Mouse (Mus musculus): ENCODE measurements around the gene Ncoa7.

Gene Ncoa7

DNA sequence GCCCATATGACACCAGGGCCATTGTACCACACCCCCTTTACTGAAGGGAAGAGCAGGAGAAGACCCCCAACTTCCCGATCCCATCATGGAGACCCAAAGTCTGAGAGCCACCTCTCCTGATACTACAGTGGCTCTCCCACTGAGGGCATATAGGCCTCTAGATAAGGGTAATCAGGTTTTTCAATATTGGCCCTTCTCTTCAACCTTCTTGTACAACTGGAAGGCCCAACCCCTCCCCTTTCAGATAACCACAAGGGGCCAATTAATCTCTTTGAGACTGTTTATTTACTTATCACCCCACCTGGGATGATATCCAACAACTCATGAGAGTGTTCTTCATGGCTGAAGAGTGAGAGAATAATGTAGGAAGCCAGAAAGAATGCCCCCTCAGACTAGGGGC lies 170.4 kb downstream of the Ncoa7 start:
- CTCF ChIA-PET = no interaction called here

GRCm38 (mm10) chr10:30629977-30630376 lies 173.1 kb downstream of the Ncoa7 start:
- ChIA-PET CTCF (no interaction called here), POLR2A (interaction anchor here in 1 of 4 experiments (1.1 kb wide), 1 partner anchor 12 kb away, joined by 3 read pairs; no protein-coding TSS in a partner anchor)

More for the DNA sequence above, 170.4 kb downstream of the Ncoa7 start:
- POLR2A ChIA-PET = no interaction called here

DNA sequence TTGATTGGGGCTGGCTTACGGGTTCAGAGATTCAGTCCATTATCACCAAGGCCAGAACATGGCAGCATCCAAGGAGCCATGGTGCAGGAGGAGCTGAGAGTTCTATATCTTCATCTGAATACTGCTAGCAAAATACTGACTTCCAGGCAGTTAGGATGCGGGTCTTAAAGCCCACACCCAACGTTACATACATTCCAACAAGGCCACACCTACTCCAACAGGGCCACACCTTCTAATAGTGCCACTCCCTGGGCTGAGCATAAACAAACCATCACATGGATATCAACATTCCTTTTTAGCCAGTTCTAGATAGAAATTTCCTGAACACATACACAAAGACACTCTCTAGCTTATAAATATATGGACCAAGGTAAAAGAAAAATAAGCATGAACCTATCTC lies 173.6 kb downstream of the Ncoa7 start, which contains the start of gene Hint3:
Hint3 (minus strand) TSS at position 120 of the 400 bp plus-strand sequence.
- ChIA-PET POLR2A (interaction anchor here in 2 of 4 experiments (0.7 to 1.1 kb wide), 2 partner anchors 11 to 13 kb away, joined by 3 read pairs; no protein-coding TSS in a partner anchor), CTCF (no interaction called here)

- ChIA-PET CTCF (interaction anchor here in 1 of 4 experiments (0.7 kb wide), 1 partner anchor 351 kb away, joined by 3 read pairs; no protein-coding TSS in a partner anchor), POLR2A (interaction anchor here in 1 of 4 experiments (1.4 kb wide), 1 partner anchor 10 kb away, joined by 11 read pairs; no protein-coding TSS in a partner anchor)
Measured at GRCm38 (mm10) chr10:30628444-30628843, 174.7 kb downstream of the Ncoa7 start.

DNA sequence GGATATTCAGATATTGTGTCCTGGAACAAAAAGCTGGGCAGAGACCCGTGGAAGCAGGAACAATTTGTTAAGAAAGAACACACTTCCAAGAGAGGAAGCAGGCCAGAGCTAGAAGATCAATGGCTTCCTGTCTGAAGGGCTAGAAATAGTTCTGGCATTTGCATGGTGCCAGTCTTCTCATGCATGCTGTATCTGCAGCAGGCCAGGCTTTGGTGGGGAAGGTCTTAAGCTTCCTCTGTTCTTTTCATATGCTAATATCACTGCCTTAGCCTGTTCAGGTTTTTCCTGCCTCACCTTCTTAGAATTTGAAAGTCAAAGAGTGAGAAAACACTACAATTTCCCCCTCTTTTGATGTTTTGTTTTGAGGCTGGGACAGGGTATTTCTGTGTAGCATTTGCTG lies 175.6 kb downstream of the Ncoa7 start:
- ChIA-PET CTCF (no interaction called here), POLR2A (interaction anchor here (0.6 to 1.8 kb wide), 13 partner anchors 9 to 686 kb away, joined by 3 to 12 read pairs (median 4); partner anchors contain the start of genes Hddc2 (in 1 of the 4) and Ncoa7 (in 1 of the 4))

DNA sequence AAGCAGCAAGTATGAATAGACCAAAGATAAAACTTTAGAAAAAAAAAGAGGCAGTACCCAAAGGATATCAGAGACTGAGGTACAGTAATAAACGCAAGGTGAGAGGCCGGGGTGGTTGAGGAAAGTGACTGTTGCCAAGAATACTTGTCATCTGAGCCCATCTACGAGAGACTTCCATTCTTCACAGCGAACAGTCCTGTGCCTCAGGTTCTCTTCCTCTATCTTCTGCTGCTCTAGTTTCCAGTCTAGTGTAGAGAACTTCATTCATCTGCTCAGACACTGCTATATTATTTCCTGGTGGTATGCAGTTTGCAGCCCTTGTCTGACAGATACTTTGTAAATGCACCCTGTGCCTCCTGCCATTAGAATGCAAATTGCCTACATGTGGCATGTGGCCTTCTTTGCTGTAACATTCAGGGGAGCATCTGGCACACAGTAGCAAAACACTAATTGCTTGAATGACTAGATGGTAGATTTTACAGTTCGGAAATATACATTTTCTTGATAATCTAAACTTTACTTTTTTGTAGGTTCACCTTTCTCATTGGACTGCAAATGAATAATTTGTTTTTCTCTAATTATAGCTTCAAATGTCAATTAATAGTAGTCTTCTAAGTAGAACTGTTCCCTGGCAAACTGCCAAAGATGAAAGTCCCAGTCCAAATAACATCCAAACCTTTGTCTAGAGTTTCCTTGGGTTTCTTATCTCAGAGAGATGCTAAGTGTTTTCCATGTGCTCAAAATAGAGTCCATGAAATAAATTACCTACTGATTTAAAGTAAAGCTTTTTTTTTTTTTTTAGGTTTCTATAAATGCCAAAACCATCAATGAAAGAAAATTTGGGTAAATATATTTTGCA lies 178.7 kb downstream of the Ncoa7 start:
- ChIA-PET POLR2A (interaction anchor here in 2 of 4 experiments (0.7 to 1.8 kb wide), 5 partner anchors 25 to 1478 kb away, joined by 3 to 8 read pairs (median 4); partner anchors contain the start of gene Ncoa7 (in 1 of the 2)), CTCF (interaction anchor here in 3 of 4 experiments (0.5 to 1.8 kb wide), 4 partner anchors 95 to 781 kb away, joined by 3 to 8 read pairs (median 5); no protein-coding TSS in a partner anchor)

GRCm38 (mm10) chr10:30622928-30623327 lies 180.2 kb downstream of the Ncoa7 start:
- CTCF ChIA-PET = interaction anchor here in 3 of 4 experiments (0.7 to 1.8 kb wide), 3 partner anchors 96 to 177 kb away, joined by 3 to 6 read pairs (median 4); no protein-coding TSS in a partner anchor

GRCm38 (mm10) chr10:30618918-30619210 lies 184.3 kb downstream of the Ncoa7 start:
- POLR2A ChIA-PET = interaction anchor here (0.6 to 2.2 kb wide), 31 partner anchors 8 to 1257 kb away, joined by 3 to 29 read pairs (median 4); partner anchors contain the start of genes Ncoa7 (in 3 of the 4), Trmt11 (in 3 of the 4), Hddc2 (in 1 of the 4) and Hey2 (in 1 of the 4)
- CTCF ChIA-PET = no interaction called here

More at GRCm38 (mm10) chr10:30622928-30623327, 180.2 kb downstream of the Ncoa7 start:
- POLR2A ChIA-PET = interaction anchor here in 1 of 4 experiments (1.7 kb wide), 1 partner anchor 180 kb away, joined by 8 read pairs; the partner anchor contains the start of gene Ncoa7

DNA sequence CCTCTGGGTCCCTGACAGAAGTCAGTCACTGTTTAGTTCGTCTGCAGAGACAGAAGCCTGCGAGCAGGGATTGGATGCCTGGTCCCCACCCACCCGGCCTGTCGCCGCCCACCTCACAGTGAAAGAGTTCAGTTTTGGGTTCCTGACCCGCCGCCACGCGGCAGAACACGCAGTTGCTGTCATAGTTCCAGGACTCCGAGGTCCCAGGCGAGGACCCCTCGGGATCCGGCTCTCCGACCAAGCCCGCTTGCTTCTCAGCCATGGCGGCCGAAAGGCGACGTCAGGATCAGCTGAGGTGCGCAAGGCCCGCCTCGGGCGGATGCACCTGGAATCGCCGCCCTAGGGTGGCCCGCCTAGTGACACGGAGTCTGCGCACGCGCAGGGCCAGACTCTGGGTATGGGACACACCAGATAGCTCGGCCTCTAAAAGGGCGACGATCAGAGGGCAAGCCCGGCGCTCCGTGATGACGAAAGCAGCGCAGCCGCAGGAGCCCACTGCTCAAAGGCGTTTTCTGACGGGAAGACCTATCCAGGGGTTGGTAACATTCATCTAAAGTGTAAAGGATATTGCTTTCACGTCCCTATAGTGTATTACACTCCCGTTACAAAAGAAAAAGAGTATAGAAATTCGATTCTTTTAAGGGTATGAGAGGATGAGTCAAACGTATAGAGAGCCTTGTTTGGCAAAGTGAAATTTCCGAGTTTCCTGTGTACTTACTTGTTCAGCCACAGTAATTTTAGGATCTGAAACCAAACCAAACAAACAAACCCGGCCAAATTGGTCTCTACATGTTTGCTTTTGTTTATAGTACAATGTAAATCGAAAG lies 184.8 kb downstream of the Ncoa7 start:
- POLR2A ChIA-PET = interaction anchor here (0.6 to 2.2 kb wide), 33 partner anchors 9 to 1256 kb away, joined by 3 to 29 read pairs (median 4); partner anchors contain the start of genes Ncoa7 (in 3 of the 4), Trmt11 (in 3 of the 4), Hddc2 (in 1 of the 4) and Hey2 (in 1 of the 4)
- CTCF ChIA-PET = no interaction called here

- POLR2A ChIA-PET = interaction anchor here in 1 of 4 experiments (3.8 kb wide), 1 partner anchor 12 kb away, joined by 20 read pairs; the partner anchor contains the start of gene Trmt11
Measured at GRCm38 (mm10) chr10:30613039-30613438, 190.1 kb downstream of the Ncoa7 start.

GRCm38 (mm10) chr10:30609614-30610013 lies 193.5 kb downstream of the Ncoa7 start:
- POLR2A ChIA-PET = interaction anchor here in 2 of 4 experiments (0.9 to 3.8 kb wide), 4 partner anchors 9 to 17 kb away, joined by 4 to 20 read pairs (median 4); partner anchors contain the start of gene Trmt11 (in 2 of the 2)
- CTCF ChIA-PET = no interaction called here

More at GRCm38 (mm10) chr10:30613039-30613438, 190.1 kb downstream of the Ncoa7 start:
- CTCF ChIA-PET = no interaction called here

DNA sequence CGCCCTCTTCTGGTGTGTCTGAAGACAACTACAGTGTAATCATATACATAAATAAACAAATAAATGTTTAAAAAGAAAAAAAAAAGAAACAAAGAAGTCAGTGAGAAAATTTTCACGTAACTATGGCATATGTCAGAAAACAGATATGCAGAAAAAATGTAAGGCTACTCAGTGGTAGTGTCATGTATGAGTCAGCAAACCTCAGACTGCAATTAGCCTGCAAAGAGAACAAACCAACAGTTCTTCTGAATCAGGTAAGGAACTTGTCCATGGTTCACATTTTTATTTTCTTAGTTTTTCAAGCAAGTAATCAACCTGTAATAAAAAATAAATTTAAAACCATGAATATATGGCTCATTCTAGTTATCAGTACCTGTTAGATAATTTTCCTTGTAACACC lies 195.0 kb downstream of the Ncoa7 start:
- ChIA-PET POLR2A (no interaction called here), CTCF (no interaction called here)

DNA sequence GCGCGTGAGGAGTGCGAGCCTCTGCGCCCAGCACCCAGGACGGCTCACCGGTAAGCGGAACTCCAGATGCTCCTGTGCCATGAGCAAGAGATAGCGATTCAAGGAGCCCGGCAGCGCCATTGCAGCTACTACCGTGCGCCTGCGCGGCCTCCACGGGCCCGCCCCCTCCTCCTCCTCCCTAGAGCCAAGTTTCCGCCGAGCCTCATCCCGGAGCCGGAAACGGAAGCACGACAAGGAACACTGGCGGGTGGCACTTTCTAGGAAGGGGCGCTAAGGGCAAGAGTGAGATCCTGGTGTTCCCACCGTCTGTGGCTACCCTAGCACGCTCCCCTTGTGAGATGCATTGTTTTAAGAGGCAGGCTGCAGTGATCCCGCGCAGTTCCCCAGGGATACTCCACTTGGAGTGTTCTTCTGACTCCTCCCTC lies 202.6 kb downstream of the Ncoa7 start, which contains the start of gene Trmt11:
Trmt11 (minus strand) TSS at position 208 of the 425 bp plus-strand sequence.
- ChIA-PET POLR2A (interaction anchor here in 3 of 4 experiments (0.6 to 3.7 kb wide), 29 partner anchors 9 to 1287 kb away, joined by 3 to 29 read pairs (median 4); partner anchors contain the start of genes Ncoa7 (in 3 of the 3), Echdc1 (in 1 of the 3) and Hddc2 (in 1 of the 3)), CTCF (interaction anchor here in 1 of 4 experiments (0.7 kb wide), 1 partner anchor 919 kb away, joined by 8 read pairs; no protein-coding TSS in a partner anchor)

DNA sequence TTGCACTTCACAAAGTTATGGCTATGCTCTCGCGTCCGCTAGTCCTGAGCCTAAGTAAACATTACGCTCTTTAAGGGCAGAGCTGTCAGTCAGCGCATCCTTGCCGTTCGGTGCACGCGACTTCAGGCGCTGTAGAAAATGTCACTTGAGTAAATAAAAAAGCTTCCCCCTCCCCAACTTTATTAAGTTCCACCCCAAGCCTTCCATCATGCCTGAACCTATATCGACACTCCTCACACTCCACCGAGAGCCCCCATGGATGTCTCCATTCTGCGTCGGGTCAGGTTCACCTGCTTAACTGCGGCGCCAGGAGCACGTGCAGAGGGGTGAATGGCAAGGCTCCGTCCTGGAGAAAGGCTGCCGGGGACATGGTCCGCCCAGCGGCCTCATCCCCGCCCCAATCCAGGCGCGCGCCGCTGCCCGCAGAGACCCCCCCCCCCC lies 203.0 kb downstream of the Ncoa7 start:
- ChIA-PET CTCF (interaction anchor here in 1 of 4 experiments (0.7 kb wide), 1 partner anchor 920 kb away, joined by 8 read pairs; no protein-coding TSS in a partner anchor), POLR2A (interaction anchor here in 3 of 4 experiments (0.6 to 3.7 kb wide), 29 partner anchors 9 to 1287 kb away, joined by 3 to 29 read pairs (median 4); partner anchors contain the start of genes Ncoa7 (in 3 of the 3), Echdc1 (in 1 of the 3) and Hddc2 (in 1 of the 3))

DNA sequence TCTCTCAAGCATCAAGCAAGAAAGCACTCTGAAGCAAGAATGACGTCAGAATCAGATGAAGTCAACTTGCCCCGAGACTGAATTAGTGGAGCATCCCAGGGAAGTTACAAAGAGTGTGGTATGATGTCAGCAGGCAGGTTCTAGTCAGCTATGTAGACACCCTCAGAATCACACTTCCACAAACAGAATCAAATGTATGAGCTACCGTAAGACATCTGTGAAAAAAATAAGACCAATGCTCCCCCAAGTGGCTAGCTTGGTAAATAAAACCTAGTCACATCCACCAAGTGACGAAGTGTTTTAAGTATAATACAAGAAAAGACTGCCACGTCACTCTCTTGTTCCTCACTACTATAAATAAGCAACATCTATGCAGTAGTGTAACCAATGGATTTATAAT lies 216.1 kb downstream of the Ncoa7 start:
- CTCF ChIA-PET = no interaction called here

GRCm38 (mm10) chr10:30585691-30586090 lies 217.4 kb downstream of the Ncoa7 start:
- ChIA-PET POLR2A (interaction anchor here in 2 of 4 experiments (0.7 to 3.6 kb wide), 2 partner anchors 14 to 15 kb away, joined by 3 to 16 read pairs; partner anchors contain the start of gene Trmt11 (in 1 of the 2)), CTCF (no interaction called here)

More for the DNA sequence above, 216.1 kb downstream of the Ncoa7 start:
- POLR2A ChIA-PET = interaction anchor here in 3 of 4 experiments (0.6 to 3.6 kb wide), 6 partner anchors 11 to 82 kb away, joined by 3 to 16 read pairs (median 4); partner anchors contain the start of gene Trmt11 (in 2 of the 3)
